ENCODE assay signal across 11 mouse cellular contexts in genomic region chr12:118594781-118595574, GRCm38 (mm10).
DNase-seq lines count a peak whose midpoint lies in the region; ATAC-seq and TF ChIP-seq lines count a peak whose summit lies in the region.
"Had no signal": no experiment of that assay in that cellular context is flagged by ENCODE, and none has a peak within 500 bp of the region (broad histone marks: within the 10 kb centered on the region; RNA-seq: fewer than 3 reads in every experiment).

No protein-coding gene starts in this region.

- H3K36me3 ChIP-seq in E14TG2a.4 (ENCODE audit: insufficient read depth, low read length): no peaks in the 10 kb centered on the region
- H3K36me3 ChIP-seq in forebrain, embryonic 13.5 days (ENCODE audit: poor library complexity, severe bottlenecking): no peaks in the 10 kb centered on the region
- no peaks in the 10 kb centered on the region for H3K36me3 ChIP-seq in midbrain, embryonic 10.5 days
- H3K36me3 ChIP-seq: embryonic facial prominence, embryonic 15.5 days; G1E; limb, embryonic 13.5 days had no signal

- H3K27ac ChIP-seq in forebrain, embryonic 13.5 days: peak overlapping the region; percentile 26; the same call in 1 of the 2 replicates
- peak overlapping the region; percentile 65 for H3K27ac ChIP-seq in midbrain, embryonic 10.5 days (replicated peaks)
- H3K27ac ChIP-seq: embryonic facial prominence, embryonic 15.5 days; limb, embryonic 13.5 days had no signal

- H3K27me3 ChIP-seq in E14TG2a.4 (ENCODE audit: insufficient read depth, low read length): no peaks in the 10 kb centered on the region; the same call in 1 of the 2 replicates
- no peaks in the 10 kb centered on the region; the same call in 1 of the 2 replicates for H3K27me3 ChIP-seq in forebrain, embryonic 13.5 days
- H3K27me3 ChIP-seq in midbrain, embryonic 10.5 days (ENCODE audit: low read depth, poor library complexity, severe bottlenecking): peaks cover 11% of the 10 kb centered on the region; the same call in 1 of the 2 replicates
- H3K27me3 ChIP-seq: embryonic facial prominence, embryonic 15.5 days; limb, embryonic 13.5 days had no signal

- 0 out of 2 replicates have a peak, but pooled peaks cover 14% of the 10 kb centered on the region for H3K4me1 ChIP-seq in E14TG2a.4 (replicated peaks; ENCODE audit: low read depth, low read length)
- H3K4me1 ChIP-seq in forebrain, embryonic 13.5 days: peaks cover 11% of the 10 kb centered on the region
- peaks cover 13% of the 10 kb centered on the region for H3K4me1 ChIP-seq in midbrain, embryonic 10.5 days
- H3K4me1 ChIP-seq: embryonic facial prominence, embryonic 15.5 days had no signal

- no peaks in the 10 kb centered on the region for H3K9me3 ChIP-seq in E14TG2a.4 (ENCODE audit: low read length)
- H3K9me3 ChIP-seq in forebrain, embryonic 13.5 days (replicated peaks): no peaks in the 10 kb centered on the region
- H3K9me3 ChIP-seq in midbrain, embryonic 10.5 days (replicated peaks): no peaks in the 10 kb centered on the region
- H3K9me3 ChIP-seq: embryonic facial prominence, embryonic 15.5 days; G1E; limb, embryonic 13.5 days had no signal

- WGBS in forebrain, embryonic 13.5 days: 18% methylated on average over 18 of the region's 18 CpGs
- 24% methylated on average over 18 of the region's 18 CpGs for WGBS in midbrain, embryonic 10.5 days

- ATAC-seq in forebrain, embryonic 13.5 days: peak; percentile 48; the same call in 1 of the 2 replicates
- ATAC-seq in megakaryocyte progenitor cell, adult 5-6 weeks (replicated peaks; ENCODE audit: poor library complexity): no peak

- H3K9ac ChIP-seq in forebrain, embryonic 13.5 days: no peak overlapping the region
- H3K9ac ChIP-seq: embryonic facial prominence, embryonic 15.5 days; limb, embryonic 13.5 days; lung, embryonic 14.5 days had no signal

- H3K4me2 ChIP-seq in forebrain, embryonic 13.5 days: peak overlapping the region; percentile 50
- H3K4me2 ChIP-seq: embryonic facial prominence, embryonic 15.5 days; limb, embryonic 13.5 days; lung, embryonic 14.5 days had no signal

- peak; percentile 5 for DNase-seq in ES-CJ7 (ENCODE audit: low read depth, low spot score)
- peak; percentile 13 for DNase-seq in midbrain, embryonic 10.5 days (ENCODE audit: low spot score)
- DNase-seq in spleen, postnatal 4 days (ENCODE audit: low spot score in 2 of 2): no peak
- DNase-seq in layer of hippocampus, postnatal 25 days (ENCODE audit: extremely low spot score in 1 of 2, low spot score in 1 of 2): no peak
- DNase-seq: lung, embryonic 14.5 days had no signal

- no peak for TF ChIP-seq CTCF in E14TG2a.4 (conservative IDR thresholded peaks at IDR 0.05; ENCODE audit: low read length)

- peak overlapping the region; percentile 59 for H3K4me3 ChIP-seq in E14TG2a.4 (replicated peaks; ENCODE audit: low read length)
- H3K4me3 ChIP-seq in forebrain, embryonic 13.5 days: peak overlapping the region; percentile 16
- peak overlapping the region; percentile 46 for H3K4me3 ChIP-seq in midbrain, embryonic 10.5 days
- H3K4me3 ChIP-seq: embryonic facial prominence, embryonic 15.5 days; limb, embryonic 13.5 days had no signal

Comparison
In these comparisons a context has a peak if more than half of its experiments do, and no peak if none do; other contexts are left out.
1. DNase-seq: peak in ES-CJ7 (single experiment) and midbrain, embryonic 10.5 days (single experiment); none in spleen, postnatal 4 days (0 of 2) and layer of hippocampus, postnatal 25 days (0 of 2).
2. Peak in every context shown above with its lines, with median percentiles within 50 percentile points of each other: H3K4me3 ChIP-seq.